Mouse (Mus musculus) G1E (cell line): ENCODE data around the gene Tbxa2r. TPM values are rescaled to one million over a fixed set of nuclear protein-coding genes. Genes with fewer than 3 reads are reported as not detected.

Experiments used
- ATAC-seq: 2 replicates; pipeline ENCODE4 v1.8.0; 2016; ENCODE audit warnings: mild to moderate bottlenecking; ENCODE audit not compliant: insufficient number of reproducible peaks, poor library complexity, low FRiP score, severe bottlenecking; ENCODE audit errors: extremely low read depth
- DNase-seq: peaks from one replicate; pipeline ENCODE4 v3.0.0; 2012; ENCODE audit warnings: low spot score
- H3K27me3 ChIP-seq: 2 replicates; pipeline ENCODE4 v1.6.1; 2012; ENCODE audit warnings: mild to moderate bottlenecking, low read length, inconsistent platforms; ENCODE audit not compliant: insufficient read depth
- H3K36me3 ChIP-seq: replicated peaks from 2 replicates; pipeline ENCODE3; 2012; ENCODE audit warnings: mild to moderate bottlenecking, inconsistent platforms
- H3K4me1 ChIP-seq: 2 replicates; pipeline ENCODE4 v1.6.1; 2012; ENCODE audit warnings: low read depth, low read length, inconsistent platforms, mixed read lengths; ENCODE audit not compliant: insufficient read depth
- H3K4me3 ChIP-seq: 2 replicates; pipeline ENCODE4 v1.5.1; 2012; ENCODE audit warnings: low read depth, mild to moderate bottlenecking, inconsistent platforms, low read length, moderate library complexity, mixed read lengths
- H3K9me3 ChIP-seq: replicated peaks from 2 replicates; pipeline ENCODE4 v1.6.1; 2012; ENCODE audit warnings: inconsistent platforms
- CTCF ChIP-seq: IDR thresholded peaks from 2 replicates; pipeline ENCODE4 v1.5.1; 2012; ENCODE audit warnings: low read depth, low read length, inconsistent platforms, mixed read lengths
- GATA1 ChIP-seq: IDR thresholded peaks from 2 replicates; pipeline ENCODE4 v1.6.1; 2012; ENCODE audit warnings: borderline replicate concordance, low read length, inconsistent platforms, mixed read lengths
- GATA2 ChIP-seq: IDR thresholded peaks from 2 replicates; pipeline ENCODE4 v1.6.1; 2012; ENCODE audit warnings: low read depth, low read length, inconsistent platforms, borderline replicate concordance
- POLR2AphosphoS5 ChIP-seq: IDR thresholded peaks from 2 replicates; pipeline ENCODE4 v1.6.1; 2012; ENCODE audit warnings: low read depth, low read length, inconsistent platforms; ENCODE audit not compliant: insufficient replicate concordance
- TAL1 ChIP-seq: conservative IDR thresholded peaks from 2 replicates; pipeline ENCODE4 v1.6.1; 2012; ENCODE audit warnings: low read depth, low read length, inconsistent platforms, mixed read lengths
- polyA plus RNA-seq: library from polyadenylated mRNA; stranded (reverse); fragments of >175 nt; gene quantifications from 2 replicates; pipeline ENCODE4 v1.2.3, GENCODE M21; 2012
- total RNA-seq, 2 experiments: library from RNA; stranded (forward) in 1 of 2; stranded (reverse) in 1 of 2; fragments of 200-1000 nt in 1 of 2; fragments of >200 nt in 1 of 2; fragmentation: Nextera tagmentation in 1 of 2; gene quantifications; 2 replicates each; pipeline ENCODE4 v1.2.3; 2014 to 2017

Gene Tbxa2r
- total and polyA plus RNA-seq, 3 experiments, result not detected

GRCm38 (mm10) chr10:81303258-81303657 lies 25.3 kb upstream of the Tbxa2r start:
- Histone ChIP-seq H3K4me1 (peaks cover 90% of the 10 kb centered on the region), H3K36me3 (peaks cover 96% of the 10 kb centered on the region), H3K4me3 (peak overlapping the region; percentile 69; the same call in 1 of the 2 replicates), H3K27me3 (no peaks in the 10 kb centered on the region), H3K9me3 (no peaks in the 10 kb centered on the region)
- 0 out of 2 replicates have a peak, but pooled peaks have one; percentile 6 for ATAC-seq
- DNase-seq, result no peak
- TF ChIP-seq CTCF (no peak), POLR2AphosphoS5 (no peak), GATA2 (no peak), TAL1 (no peak), GATA1 (no peak)

- H3K9me3 ChIP-seq, result no peaks in the 10 kb centered on the region
- H3K4me3 ChIP-seq, result peak overlapping the region; percentile 69; the same call in 1 of the 2 replicates
- peaks cover 85% of the 10 kb centered on the region for H3K4me1 ChIP-seq
- no peaks in the 10 kb centered on the region for H3K27me3 ChIP-seq
- TF ChIP-seq CTCF (no peak), GATA2 (no peak), GATA1 (no peak), POLR2AphosphoS5 (no peak), TAL1 (no peak)
- peak; percentile 71 for DNase-seq
- ATAC-seq, result peak; percentile 36; the same call in 1 of the 2 replicates
- peaks cover 96% of the 10 kb centered on the region for H3K36me3 ChIP-seq
Observed at GRCm38 (mm10) chr10:81303761-81304160, 24.8 kb upstream of the Tbxa2r start.

- peak overlapping the region; percentile 39; the same call in 1 of the 2 replicates for H3K4me3 ChIP-seq
- H3K27me3 ChIP-seq, result no peaks in the 10 kb centered on the region
- peaks cover 80% of the 10 kb centered on the region for H3K4me1 ChIP-seq
- TF ChIP-seq GATA1, result no peak
- no peak for TF ChIP-seq GATA2
- peak; percentile 94 for TF ChIP-seq CTCF
- peaks cover 96% of the 10 kb centered on the region for H3K36me3 ChIP-seq
- DNase-seq (peak; percentile 83), ATAC-seq (no peak)
- no peaks in the 10 kb centered on the region for H3K9me3 ChIP-seq
Observed at GRCm38 (mm10) chr10:81304597-81305238, 23.8 kb upstream of the Tbxa2r start.

- Histone ChIP-seq H3K4me3 (no peak overlapping the region), H3K27me3 (no peaks in the 10 kb centered on the region), H3K9me3 (no peaks in the 10 kb centered on the region), H3K4me1 (peaks cover 73% of the 10 kb centered on the region), H3K36me3 (peaks cover 96% of the 10 kb centered on the region)
- DNase-seq (no peak), ATAC-seq (no peak)
- TF ChIP-seq POLR2AphosphoS5 (no peak), GATA2 (no peak), CTCF (no peak), TAL1 (no peak), GATA1 (no peak)
Observed at GRCm38 (mm10) chr10:81305663-81306062, 22.9 kb upstream of the Tbxa2r start.

- Histone ChIP-seq H3K36me3 (peaks cover 96% of the 10 kb centered on the region), H3K4me1 (peaks cover 73% of the 10 kb centered on the region), H3K27me3 (no peaks in the 10 kb centered on the region), H3K4me3 (no peak overlapping the region), H3K9me3 (no peaks in the 10 kb centered on the region)
- no peak for DNase-seq
- ATAC-seq, result no peak
- TF ChIP-seq CTCF, result no peak
Observed at GRCm38 (mm10) chr10:81306173-81306668, 22.3 kb upstream of the Tbxa2r start.

- H3K4me1 ChIP-seq, result peaks cover 68% of the 10 kb centered on the region
- TF ChIP-seq POLR2AphosphoS5 (no peak), TAL1 (no peak), CTCF (no peak), GATA2 (no peak), GATA1 (no peak)
- H3K27me3 ChIP-seq, result no peaks in the 10 kb centered on the region
- no peaks in the 10 kb centered on the region for H3K9me3 ChIP-seq
- H3K36me3 ChIP-seq, result peaks cover 96% of the 10 kb centered on the region
- ATAC-seq (no peak), DNase-seq (no peak)
- no peak overlapping the region for H3K4me3 ChIP-seq
Observed at GRCm38 (mm10) chr10:81306837-81307682, 21.5 kb upstream of the Tbxa2r start.
